Mouse (Mus musculus): ENCODE measurements around the gene Jmjd1c.

Gene Jmjd1c

DNA sequence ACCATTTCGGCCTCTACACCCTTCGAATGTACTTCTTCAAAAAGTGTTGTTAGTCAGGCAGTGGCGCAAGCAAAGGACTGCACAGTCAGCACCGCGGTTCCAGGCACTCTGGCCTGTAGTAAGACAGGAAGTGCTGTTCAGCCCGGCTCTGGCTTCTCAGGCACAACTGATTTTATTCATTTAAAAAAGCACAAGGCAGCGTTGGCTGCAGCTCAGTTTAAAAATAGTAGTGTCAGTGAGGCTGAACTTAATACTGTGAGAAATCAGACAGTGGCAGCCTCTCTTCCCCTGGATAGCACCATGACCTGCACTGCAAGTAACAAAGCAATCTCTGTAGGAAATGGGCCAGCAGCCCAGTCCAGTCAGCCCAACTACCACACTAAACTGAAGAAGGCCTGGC lies 130.2 kb downstream of the Jmjd1c start:
- DNase-seq (ENCODE audit: low read depth, low spot score): no peak

DNA sequence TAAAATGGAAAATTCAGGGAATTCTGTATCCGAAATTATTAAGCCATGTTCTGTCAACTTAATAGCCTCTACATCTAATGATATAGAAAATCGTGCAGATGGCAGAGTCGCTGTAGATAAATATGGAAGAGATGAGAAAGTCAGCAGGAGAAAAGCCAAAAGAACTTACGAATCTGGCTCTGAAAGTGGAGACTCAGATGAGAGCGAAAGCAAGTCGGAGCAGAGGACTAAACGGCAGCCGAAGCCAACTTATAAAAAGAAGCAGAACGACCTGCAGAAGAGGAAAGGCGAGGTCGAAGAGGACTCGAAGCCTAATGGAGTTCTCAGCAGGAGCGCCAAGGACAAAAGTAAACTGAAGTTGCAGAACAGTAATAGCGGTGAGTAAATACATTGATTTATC lies 130.6 kb downstream of the Jmjd1c start:
- DNase-seq (ENCODE audit: low read depth, low spot score): no peak

DNA sequence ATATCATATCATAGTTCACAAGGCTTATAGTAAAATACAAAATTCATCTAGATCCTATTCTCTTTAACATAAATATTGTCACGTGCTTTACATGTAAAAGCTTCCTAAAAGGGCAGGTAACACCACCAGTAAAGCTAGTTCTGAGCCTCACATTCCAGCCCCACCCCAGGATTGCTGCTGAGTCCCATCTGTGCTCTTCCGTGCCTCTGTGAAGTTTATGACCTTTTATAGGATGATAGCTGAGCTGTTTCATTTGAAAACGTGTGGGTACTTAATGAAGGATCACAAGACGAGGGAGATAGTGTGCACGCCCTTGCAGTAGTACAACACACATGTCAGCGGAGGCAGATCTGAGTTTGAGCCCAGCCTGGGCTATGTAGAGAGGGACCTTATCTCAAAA lies 134.5 kb downstream of the Jmjd1c start:
- no peak for DNase-seq (ENCODE audit: low read depth, low spot score)

DNA sequence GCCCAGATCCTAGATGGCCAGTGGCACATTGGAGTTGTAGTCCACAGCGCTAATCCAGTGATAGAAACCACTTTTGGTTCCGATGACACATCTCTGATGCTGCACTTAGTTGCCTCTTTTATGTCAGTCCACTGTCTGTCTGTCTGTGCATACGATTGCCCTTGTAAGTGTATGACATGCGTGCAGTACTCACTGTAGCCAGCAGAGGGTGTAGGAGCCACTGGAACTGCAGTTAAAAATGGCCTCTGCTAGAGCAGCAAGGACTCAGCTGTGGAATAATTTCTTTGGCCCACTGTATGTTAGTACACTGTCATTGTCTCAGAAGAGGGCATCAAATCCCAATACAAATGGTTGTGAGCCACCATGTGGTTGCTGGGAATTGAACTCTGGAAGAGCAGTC lies 151.2 kb downstream of the Jmjd1c start:
- DNase-seq (ENCODE audit: low read depth, low spot score): peak; percentile 25

DNA sequence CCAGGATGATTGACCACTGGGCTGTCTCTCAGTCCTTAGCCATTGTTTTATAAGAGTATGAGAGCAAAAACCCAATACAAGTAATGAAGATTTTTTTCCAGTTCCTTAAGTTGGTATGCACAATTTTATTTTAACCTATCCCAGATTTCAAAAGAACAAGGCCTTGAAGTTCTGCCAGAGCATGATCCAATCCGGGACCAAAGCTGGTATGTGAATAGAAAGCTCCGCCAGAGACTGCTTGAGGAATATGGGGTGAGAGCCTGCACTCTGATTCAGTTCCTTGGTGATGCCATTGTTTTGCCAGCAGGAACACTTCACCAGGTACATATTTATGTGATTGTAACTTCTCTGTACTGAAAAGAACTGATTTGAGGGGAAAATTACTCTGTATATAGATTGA lies 153.6 kb downstream of the Jmjd1c start:
- no peak for DNase-seq (ENCODE audit: low read depth, low spot score)

DNA sequence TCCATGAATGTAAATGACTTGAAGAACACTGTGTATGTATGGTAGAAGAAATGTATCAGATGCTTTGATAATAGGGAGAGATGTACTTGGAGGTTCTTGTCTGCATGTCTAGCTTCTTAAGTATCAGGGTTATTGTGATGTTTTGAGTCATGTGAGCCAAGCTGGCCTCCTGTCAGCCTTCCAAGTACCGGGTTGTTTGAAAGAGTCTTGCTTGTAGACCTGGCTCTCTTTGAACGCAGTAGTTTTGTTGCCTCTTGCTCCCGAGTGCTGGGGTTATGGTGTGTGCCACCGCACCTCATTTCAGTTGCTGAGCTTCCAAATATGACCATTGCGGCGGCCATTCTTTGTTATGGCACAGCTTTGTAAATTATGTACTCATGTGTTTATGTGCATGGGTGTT lies 154.9 kb downstream of the Jmjd1c start:
- DNase-seq (ENCODE audit: low read depth, low spot score): no peak

DNA sequence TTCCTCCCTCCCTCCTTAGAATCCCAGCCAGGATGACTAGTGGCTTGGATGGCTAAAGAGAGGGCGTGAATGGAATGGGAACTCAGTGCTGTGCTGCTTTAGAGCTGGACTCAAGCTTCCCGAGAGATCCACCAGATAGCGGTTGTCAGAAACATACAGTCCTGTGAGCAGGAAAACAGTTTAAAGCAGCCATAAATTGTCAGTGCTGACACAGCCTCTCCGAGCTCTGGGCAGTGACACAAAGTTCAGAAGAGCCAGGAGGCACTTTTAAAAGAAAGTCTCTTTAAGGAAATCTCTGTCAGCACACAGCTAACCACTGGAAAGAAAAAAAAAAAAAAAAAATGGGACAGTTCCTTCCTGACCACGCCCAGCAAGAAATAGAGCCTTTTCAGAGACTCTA lies 156.4 kb downstream of the Jmjd1c start:
- no peak for DNase-seq (ENCODE audit: low read depth, low spot score)

DNA sequence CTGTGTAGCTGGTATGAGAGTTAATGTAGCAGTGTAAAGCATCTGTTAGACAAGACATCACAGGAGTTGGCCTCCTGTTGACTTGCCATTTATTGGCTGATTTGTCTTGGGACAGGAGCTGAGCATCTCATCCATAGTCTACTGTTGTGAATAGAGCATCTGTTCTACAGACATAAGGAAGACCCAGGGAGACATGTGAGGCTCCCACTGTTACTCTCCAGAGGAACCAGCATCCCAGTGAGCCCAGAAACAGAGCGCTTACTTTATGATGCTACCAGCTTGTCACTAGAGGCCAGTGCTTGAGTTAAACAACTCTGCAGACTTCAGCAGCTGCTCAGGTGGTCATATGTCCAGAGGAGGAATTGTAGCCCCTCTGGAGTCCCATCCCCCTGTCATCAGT lies 157.2 kb downstream of the Jmjd1c start:
- DNase-seq (ENCODE audit: low read depth, low spot score): no peak

DNA sequence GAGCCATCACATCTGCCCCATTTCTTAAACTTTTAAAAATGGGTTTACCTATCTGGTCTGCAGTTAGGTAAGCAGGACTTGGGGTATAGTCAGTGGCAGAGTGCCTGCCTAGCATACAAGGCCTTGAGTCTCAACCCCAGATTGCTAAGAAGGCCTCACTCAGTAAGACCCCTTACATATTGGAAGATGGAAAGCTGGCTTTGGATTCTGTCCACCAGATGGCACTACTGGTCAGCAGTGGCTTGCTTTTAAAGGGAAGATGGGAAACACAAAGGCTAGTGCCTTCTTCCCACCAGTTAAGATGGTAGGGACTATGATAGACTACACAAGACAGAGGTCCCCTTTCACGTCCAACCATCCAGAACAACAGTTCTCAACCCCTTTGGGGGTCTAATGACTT lies 168.9 kb downstream of the Jmjd1c start:
- peak; percentile 53 for DNase-seq (ENCODE audit: low read depth, low spot score)

DNA sequence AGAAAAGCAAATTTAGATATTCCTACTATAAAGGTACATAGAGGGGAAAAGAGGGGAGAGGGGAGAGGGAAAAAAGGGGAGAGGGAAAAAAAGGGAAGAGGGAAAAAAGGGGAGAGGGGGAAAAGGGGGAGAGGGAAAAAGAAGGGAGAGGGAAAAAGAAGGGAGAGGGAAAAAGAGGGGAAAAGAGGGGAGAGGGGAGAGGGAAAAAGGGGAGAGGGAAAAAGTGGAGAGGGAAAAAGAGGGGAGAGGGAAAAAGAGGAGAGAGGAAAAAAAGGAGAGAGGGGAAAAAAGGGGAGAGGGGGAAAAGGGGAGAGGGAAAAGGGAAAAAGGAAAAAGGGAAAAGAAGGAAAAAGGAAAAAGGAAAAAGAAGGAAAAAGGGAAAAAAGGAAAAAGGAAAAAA lies 180.0 kb downstream of the Jmjd1c start:
- no peak for DNase-seq (ENCODE audit: low read depth, low spot score)

DNA sequence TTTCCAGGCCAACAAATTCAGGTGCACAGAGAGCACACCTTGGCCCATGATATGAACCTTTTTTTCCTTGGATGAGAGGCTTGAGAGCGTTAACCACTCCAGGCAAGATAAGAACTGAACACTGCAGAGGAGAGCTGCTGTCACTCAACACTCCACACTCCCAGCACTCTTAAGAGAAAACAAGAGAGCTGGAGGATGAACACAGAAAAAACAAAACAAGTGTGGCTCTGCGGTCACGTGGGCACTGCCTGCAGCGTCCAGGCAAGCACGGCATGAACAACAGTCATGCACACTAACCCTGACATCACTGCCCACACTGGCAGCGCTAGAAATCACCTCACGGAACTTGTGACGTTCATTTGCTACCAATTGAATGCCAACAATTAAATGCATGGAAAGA lies 185.9 kb downstream of the Jmjd1c start:
- no peak for DNase-seq (ENCODE audit: low read depth, low spot score)

DNA sequence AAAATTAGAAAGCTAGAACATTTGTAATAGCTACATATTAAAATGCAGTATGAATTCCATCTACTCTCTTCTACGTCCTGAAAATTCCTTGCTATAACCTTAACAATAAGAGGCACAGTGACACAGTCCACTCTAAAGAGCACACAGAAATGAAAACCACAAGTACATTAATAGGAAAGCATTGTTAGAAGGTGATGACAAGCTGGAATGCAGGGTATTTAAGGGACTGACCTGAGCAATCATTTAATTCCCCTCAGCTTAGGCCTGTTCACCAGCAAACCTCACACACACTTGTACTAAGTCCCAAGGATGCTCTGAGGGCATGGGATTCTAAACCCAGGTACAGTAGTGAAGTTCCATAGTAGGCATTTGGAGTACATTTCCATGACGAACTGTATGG lies 186.6 kb downstream of the Jmjd1c start:
- peak; percentile 30 for DNase-seq (ENCODE audit: low read depth, low spot score)

DNA sequence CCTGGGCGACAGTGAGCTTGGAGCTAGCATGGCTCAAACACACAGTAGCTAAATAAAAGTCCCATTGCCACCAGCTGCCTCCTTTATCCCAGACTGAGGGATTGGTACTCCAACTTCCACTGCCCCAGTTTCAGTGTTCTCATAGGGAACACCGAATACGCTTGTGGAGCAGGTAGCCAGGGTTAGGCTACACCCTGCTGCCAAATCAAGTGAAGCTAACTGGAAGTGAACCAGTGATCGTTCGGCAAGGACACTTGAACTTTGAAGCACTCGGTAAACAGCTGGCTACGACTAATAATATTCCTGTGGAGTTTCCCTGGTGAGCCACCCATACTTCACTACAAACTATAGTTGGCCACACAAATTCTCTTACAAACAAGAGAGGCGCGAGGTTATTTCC lies 187.6 kb downstream of the Jmjd1c start:
- no peak for DNase-seq (ENCODE audit: low read depth, low spot score)

DNA sequence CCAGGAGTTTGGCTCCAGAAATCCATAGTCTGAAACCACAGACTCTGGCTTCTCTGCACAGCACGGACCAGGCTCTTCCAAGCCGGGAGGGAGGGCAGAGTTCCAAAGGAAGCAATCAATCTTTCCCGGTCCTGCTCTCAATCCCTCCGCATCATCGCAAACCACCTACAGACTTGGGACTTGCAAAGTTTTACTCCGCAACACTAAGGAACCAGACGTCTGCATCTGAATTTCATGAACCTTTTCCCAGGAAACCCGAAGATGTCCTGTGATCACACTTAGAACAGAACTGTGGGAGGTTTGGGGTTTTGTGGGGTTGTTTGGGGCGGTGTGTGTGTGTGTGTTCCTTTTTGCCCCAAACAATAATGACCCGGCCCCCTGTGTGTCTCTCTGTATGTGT lies 188.4 kb downstream of the Jmjd1c start:
- DNase-seq (ENCODE audit: low read depth, low spot score): no peak

DNA sequence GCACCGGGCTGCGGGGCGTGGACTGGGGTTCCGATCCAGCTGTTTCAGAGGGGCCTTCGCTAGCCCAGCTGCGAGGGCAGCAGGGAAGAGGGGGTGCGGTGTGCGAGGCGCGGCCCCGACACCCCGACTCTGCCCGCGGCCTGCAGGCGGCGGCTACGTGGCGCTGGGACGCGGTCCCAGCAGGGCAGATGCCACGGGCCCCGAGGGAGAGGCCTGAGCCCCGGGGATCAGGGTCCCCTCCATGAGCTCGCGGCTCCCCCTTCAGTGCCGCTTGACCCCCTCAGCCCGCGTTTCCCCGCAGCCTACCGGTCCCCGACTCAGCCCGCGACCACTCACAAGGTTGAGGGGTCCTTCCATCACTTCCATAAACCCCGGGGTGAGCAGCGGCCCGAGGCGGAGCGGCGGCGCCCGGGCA lies 188.8 kb downstream of the Jmjd1c start:
- no peak for DNase-seq (ENCODE audit: low read depth, low spot score)

DNA sequence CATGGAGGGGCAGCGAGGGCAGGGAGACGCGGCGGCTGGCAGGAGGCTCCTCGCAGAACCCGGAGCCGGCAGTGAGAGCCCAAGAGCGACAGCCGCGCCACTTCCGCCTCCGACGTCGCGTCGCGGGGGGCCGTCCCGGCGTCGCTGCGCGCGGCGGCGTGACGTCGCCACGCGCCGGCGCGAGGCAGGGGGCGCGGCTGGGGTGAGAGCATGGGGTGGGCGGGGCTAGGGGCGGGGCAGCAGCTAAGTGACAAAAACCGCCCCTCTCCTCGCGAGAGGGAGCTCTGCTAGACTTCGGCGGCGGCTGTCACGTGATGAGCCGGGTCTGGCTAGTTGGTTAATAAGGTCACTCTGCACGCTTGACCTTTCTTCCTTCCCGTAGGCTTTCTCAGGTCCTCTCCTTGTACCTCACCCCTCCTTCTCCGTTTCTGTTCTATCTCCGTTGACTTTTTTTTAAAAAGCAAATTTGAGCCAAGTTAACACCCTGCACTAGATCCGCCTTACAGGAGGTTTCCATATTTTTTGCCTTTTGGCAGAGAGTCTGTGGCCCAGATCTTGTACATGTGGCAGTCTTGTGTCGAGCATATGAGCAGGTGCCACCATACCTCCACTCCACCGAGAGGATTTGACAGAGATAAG lies 189.4 kb downstream of the Jmjd1c start, which contains the start of gene Nrbf2:
TSS of gene Nrbf2 (minus strand) at position 130 of the 639 bp plus-strand sequence.
- peak; percentile 92 for DNase-seq (ENCODE audit: low read depth, low spot score)

DNA sequence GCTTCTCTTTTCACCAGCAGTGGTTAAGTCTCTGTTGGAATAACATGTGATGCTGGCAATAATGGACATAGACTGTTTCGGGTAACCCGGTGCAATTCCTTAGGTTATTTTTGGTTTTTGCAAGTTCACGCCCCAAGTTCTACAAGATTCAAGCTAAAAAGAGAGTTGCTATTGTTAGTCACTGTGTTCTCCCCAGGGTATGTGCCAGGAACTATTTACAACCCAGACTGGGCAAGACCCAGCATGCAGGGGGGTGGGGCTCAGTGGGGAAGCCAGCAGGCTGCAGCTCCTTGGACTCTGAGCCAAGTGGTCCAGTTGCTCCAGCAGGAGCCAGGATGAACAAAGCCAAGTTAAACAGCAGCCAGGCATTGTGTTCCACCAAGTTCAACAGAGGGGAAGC lies 192.0 kb downstream of the Jmjd1c start:
- DNase-seq (ENCODE audit: low read depth, low spot score): no peak

DNA sequence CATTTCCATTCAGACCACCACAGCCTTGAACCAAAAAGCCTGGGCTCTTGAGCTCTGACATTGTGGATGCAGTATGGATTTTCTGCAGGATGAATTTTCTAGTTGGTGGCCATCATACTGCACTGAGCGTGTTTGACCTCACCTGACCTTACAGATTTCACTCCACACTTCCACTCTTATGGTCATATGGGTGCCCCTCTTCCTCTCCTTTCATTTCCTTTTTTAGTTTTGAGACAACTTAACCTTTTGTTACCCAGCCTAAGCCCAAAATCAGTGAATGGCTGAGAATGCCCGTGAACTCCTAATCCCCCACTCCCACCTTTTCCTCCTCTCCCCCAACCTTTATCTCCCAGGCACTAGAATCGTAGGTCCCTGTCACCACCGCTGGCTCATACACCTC lies 194.7 kb downstream of the Jmjd1c start:
- no peak for DNase-seq (ENCODE audit: low read depth, low spot score)

DNA sequence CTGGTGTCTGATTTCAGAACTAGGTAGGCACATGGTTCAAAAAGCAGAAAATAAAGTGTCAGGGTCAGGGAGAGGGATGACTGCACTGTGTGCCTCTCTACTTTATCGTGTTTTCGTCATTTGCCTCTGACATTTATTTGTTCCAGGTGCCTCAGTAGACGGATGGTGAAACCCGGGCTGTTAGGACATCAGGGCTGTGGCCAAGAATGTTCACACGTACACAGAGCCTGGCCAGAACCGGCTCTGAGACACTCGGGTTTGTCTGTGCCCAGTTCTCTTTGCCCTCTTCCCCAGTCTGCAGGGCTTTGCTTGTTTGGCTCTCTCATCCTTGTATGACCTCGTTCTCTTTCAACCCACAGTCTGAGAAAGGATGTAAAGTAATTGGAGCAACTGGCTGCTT lies 195.2 kb downstream of the Jmjd1c start:
- DNase-seq (ENCODE audit: low read depth, low spot score): no peak

DNA sequence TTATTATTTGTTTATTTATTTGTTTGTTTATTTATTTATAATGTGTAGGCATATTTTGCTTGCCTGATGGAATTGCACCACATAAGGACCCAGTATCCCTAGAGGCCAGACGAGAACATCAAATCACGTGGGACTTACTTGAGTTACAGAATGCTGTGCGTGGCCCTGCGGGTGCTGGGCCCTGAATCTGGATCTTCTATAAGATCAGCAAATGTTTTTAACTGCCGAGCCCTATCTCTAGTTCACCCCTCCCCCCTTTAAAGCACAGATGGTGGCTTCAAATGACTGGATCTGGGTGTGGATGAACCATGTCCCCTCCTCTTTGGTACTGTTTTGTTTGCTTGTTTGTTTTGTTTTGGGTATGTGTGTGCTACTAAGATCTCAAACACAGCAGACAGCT lies 199.4 kb downstream of the Jmjd1c start:
- no peak for DNase-seq (ENCODE audit: low read depth, low spot score)

DNA sequence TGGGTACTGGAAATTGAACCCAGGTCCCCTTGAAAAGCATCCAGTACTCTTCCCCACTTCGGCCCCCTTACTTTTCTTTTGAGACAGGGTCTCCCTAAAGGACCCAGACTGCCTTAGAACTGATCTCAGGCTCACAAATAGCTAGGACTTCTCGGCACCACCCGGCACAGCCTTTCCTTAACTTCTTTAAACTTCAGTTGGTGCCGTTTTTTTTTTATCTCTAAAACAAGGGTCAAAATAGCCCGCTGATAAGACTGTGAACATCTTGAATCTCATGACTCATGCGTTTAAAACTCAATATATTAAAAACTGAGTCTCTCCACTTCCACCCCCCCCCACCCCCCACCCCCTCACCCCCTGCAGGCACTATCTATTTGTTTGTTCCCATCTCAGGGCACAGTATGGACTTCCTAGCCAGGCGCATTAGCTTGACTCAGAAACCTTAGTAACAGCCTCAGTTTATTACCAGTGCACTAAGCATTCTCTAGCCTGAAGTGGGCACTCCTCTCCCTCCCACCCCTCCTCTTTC lies 200.1 kb downstream of the Jmjd1c start:
- no peak for DNase-seq (ENCODE audit: low read depth, low spot score)

DNA sequence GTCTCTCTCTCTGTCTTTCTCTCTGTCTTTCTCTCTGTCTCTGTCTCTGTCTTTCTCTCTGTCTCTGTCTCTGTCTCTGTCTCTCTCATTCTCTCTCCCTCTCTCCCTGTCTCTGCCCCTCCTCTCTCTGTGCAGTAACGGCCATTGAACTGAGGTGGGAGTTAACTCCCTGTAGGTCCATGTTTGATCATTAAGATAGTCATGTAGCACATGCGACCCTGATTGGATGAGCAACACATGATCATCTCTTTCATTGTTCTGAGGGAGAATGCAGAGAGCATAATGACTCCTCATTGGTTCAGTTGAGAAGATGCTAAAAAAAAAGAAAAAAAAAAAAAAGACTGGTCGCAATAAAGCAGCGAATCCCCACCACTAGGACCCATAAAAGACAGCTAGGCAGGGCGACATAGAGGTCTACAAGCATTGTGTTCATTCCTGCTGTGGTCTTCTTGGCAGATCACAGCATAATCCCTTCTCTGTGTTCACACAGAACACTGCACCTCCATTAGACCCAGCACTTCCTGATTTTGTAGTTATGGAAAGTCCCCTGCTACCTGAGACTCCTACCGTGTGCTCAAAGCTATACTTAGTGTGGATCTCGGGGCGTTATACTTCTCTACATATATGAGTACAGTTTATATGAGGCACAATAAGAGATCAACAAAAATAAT lies 200.7 kb downstream of the Jmjd1c start:
- DNase-seq (ENCODE audit: low read depth, low spot score): no peak

DNA sequence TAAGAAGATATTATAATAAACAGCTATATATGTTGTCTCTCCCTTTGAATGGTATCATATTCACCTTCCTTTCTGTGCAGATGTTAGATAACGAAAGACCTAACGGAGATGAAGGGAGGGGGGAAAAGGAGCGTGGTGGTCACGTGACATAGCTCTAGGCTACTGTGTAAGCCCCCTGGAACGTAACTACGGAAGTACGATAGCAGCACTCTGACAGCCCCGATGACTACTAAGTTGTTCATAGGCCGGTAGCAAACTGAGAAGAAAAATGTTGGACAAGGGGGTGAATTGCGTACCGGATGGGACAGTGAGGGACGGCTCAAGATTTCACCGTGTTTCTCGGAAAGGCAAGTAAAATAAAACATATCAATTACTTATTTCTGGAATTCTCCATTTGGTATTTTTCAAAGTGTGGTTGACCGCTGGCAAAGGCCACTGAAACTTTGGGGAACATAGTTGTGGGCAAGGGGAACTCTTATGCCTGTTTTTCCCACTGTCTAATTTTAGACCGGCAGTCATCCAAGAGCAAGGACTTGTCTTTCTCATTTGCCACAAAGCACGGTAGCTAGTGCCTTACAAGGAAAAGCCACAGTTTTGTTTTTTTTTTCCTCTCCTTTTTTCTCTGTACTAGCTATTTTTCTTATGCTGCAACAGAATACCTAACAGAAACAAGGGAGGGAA lies 201.4 kb downstream of the Jmjd1c start:
- no peak for DNase-seq (ENCODE audit: low read depth, low spot score)

Data from forelimb bud, embryonic 11.5 days (tissue).